Mouse (Mus musculus): Measurements from ENCODE around the gene Gon4l. TPM values are rescaled to one million over a fixed set of nuclear protein-coding genes. Genes with fewer than 3 reads are reported as not detected.
A peak's percentile ranks its signal among the peaks of the same experiment; 100 is the strongest.
"Not testable (repeated sequence)": the region's sequence is repeated elsewhere in the genome, so short reads cannot be mapped to it uniquely, and the experiment has no call there.

The Gon4l gene
- 13.6 and 14.2 TPM in 2 replicates for polyA plus RNA-seq (2014; fragmentation: Nextera tagmentation; extraction: Ambion mirVana)

DNA sequence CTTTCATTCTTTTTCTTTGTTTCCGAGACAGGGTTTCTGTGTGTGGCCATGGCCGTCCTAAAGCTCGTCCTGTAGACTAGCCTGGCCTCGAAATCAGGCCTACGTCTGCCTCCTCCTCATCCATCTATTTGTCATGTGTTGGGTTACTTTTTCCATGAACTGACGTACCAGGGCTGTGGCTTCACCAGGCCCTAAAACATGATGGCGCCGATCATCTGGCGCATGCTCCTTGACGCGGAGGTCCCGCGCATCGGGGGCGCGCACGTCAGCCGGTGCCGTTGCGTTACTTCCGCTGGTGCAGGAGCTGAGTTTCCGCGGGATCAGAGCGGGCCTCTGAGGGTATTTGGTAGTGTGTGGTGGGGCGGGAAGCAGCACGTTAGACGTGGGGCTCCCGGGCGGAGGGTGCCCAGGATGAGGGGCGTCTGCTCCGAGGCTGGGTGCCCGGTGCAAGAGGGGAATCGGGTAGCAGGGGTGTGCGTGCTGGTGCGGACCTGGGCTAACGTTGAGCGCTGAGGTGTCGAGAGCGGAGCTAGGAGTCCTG, at the start of gene Gon4l:
Gene Gon4l, plus strand, starts transcription at position 281 of the 541 bp plus-strand sequence.
- ATAC-seq (replicated peaks; ENCODE audit: insufficient number of reproducible peaks, low FRiP score, low TSS enrichment, low read depth) (peak; percentile 49), DNase-seq (ENCODE audit: low spot score) (peak; percentile 50)
- WGBS: 4% methylated on average over 21 of the region's 39 CpGs
- not testable (repeated sequence) for H3K9me3 ChIP-seq (replicated peaks; ENCODE audit: control insufficient read depth, low read length); H3K36me3 ChIP-seq (replicated peaks; ENCODE audit: control insufficient read depth, insufficient read depth, low read depth, low read length); H3K27me3 ChIP-seq (ENCODE audit: control insufficient read depth, insufficient read depth, low read length); H3K27ac ChIP-seq (replicated peaks; ENCODE audit: low read depth, low read length); H3K4me1 ChIP-seq (ENCODE audit: control insufficient read depth, insufficient read depth, low read length)
- peak within 1 kb of the TSS; percentile 16; the same call in 1 of the 2 replicates for H3K4me2 ChIP-seq (ENCODE audit: low read depth, low read length)
- peak within 1 kb of the TSS; percentile 32 for H3K4me3 ChIP-seq (ENCODE audit: low read depth, low read length)
- H3K9ac ChIP-seq (replicated peaks; ENCODE audit: low read length): peak within 1 kb of the TSS; percentile 43; the same call in 1 of the 2 replicates

DNA sequence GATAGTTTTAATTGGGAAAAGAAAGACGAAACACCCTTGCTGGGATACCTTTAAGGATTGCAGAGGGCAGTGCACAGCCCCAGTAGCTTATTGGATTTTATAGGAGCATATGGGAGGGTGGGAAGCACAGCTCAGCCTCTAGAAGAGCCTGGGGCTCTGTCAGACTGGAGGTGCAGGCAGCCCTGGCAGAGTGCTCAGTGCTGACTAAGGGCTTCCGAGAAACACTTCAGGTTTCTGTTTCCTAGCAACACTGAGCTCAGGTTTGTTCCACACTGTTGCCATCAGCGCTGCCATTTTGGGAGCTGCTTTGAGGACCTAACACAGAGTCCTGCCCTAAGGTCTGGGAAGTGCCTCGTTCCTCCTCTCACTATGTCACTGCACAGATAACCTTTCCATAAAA, 48.7 kb upstream of the Gon4l start:
- 82% methylated on average over 1 of the region's 4 CpGs for WGBS
- H3K9ac ChIP-seq (replicated peaks; ENCODE audit: low read length); H3K36me3 ChIP-seq (replicated peaks; ENCODE audit: control insufficient read depth, insufficient read depth, low read depth, low read length): not testable (repeated sequence)

DNA sequence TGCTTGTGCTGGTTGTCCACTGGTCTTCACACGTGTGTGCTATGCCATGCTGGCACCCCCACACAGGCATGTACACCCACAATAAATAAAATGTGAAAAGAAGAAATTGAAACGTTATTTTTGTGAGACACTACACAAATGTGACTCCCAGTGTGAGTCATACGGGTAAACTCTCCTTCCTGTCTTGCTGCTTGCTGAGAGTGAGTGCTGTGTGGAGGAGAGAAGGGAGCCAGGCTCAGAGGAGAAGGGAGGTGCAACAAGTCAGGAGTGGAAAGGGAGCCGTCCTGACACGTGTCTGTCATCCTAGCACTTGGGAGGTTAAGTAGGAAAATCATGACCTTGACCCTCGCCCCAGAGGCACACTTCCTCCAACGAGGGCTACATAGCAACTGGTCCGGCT, 48.2 kb upstream of the Gon4l start:
- not testable (repeated sequence) for H3K9ac ChIP-seq (replicated peaks; ENCODE audit: low read length); H3K27me3 ChIP-seq (ENCODE audit: control insufficient read depth, insufficient read depth, low read length); H3K4me2 ChIP-seq (ENCODE audit: low read depth, low read length); DNase-seq (ENCODE audit: low spot score); H3K4me3 ChIP-seq (ENCODE audit: low read depth, low read length); H3K27ac ChIP-seq (replicated peaks; ENCODE audit: low read depth, low read length); H3K9me3 ChIP-seq (replicated peaks; ENCODE audit: control insufficient read depth, low read length); H3K36me3 ChIP-seq (replicated peaks; ENCODE audit: control insufficient read depth, insufficient read depth, low read depth, low read length); H3K4me1 ChIP-seq (ENCODE audit: control insufficient read depth, insufficient read depth, low read length); ATAC-seq (replicated peaks; ENCODE audit: insufficient number of reproducible peaks, low FRiP score, low TSS enrichment, low read depth)
- no CpG with 5 or more reads among the region's 8 CpGs for WGBS

More for the DNA sequence above, 48.7 kb upstream of the Gon4l start:
- not testable (repeated sequence) for H3K4me2 ChIP-seq (ENCODE audit: low read depth, low read length); H3K4me1 ChIP-seq (ENCODE audit: control insufficient read depth, insufficient read depth, low read length); ATAC-seq (replicated peaks; ENCODE audit: insufficient number of reproducible peaks, low FRiP score, low TSS enrichment, low read depth); H3K9me3 ChIP-seq (replicated peaks; ENCODE audit: control insufficient read depth, low read length); H3K27ac ChIP-seq (replicated peaks; ENCODE audit: low read depth, low read length); H3K27me3 ChIP-seq (ENCODE audit: control insufficient read depth, insufficient read depth, low read length); DNase-seq (ENCODE audit: low spot score); H3K4me3 ChIP-seq (ENCODE audit: low read depth, low read length)

DNA sequence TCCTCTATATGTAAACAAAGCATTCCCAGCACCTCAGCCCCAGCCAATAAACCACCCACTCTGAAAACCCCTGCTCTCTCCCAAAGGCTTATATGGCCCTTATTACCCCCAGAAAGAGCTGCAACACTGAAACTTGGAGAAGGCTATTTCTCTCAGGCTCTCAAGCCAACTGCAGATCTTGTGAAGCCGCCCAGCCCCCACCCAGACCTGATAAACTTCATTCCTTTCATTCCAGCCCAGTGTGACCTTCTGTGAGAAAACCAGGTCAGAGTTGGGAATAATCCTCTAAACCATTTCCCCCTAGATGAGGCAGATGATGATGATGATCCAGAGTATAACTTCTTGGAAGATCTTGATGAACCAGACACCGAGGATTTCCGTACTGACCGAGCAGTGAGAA, 47.0 kb upstream of the Gon4l start:
- H3K27ac ChIP-seq (replicated peaks; ENCODE audit: low read depth, low read length); DNase-seq (ENCODE audit: low spot score); H3K4me2 ChIP-seq (ENCODE audit: low read depth, low read length); H3K9ac ChIP-seq (replicated peaks; ENCODE audit: low read length); H3K9me3 ChIP-seq (replicated peaks; ENCODE audit: control insufficient read depth, low read length); H3K27me3 ChIP-seq (ENCODE audit: control insufficient read depth, insufficient read depth, low read length); H3K4me3 ChIP-seq (ENCODE audit: low read depth, low read length); H3K36me3 ChIP-seq (replicated peaks; ENCODE audit: control insufficient read depth, insufficient read depth, low read depth, low read length); ATAC-seq (replicated peaks; ENCODE audit: insufficient number of reproducible peaks, low FRiP score, low TSS enrichment, low read depth); H3K4me1 ChIP-seq (ENCODE audit: control insufficient read depth, insufficient read depth, low read length): not testable (repeated sequence)
- 80% methylated on average over 1 of the region's 4 CpGs for WGBS

DNA sequence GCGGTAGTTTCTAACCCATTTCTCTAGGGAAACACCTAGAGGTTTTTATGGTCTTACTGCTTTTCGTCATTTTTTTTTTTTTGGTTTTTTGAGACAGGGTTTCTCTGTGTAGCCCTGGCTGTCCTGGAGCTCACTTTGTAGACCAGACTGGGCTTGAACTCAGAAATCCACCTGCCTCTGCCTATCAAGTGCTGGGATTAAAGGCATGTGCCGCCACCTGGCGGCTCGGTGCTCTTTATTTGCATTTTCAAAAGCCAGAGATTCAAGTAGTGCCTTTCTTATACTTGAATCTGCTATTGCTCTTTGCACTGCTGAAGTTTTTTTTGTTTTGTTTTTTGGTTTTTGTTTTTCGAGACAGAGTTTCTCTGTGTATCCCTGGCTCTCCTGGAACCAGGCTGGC, 37.5 kb upstream of the Gon4l start:
- H3K36me3 ChIP-seq (replicated peaks; ENCODE audit: control insufficient read depth, insufficient read depth, low read depth, low read length); H3K27me3 ChIP-seq (ENCODE audit: control insufficient read depth, insufficient read depth, low read length); ATAC-seq (replicated peaks; ENCODE audit: insufficient number of reproducible peaks, low FRiP score, low TSS enrichment, low read depth); H3K4me1 ChIP-seq (ENCODE audit: control insufficient read depth, insufficient read depth, low read length); H3K4me3 ChIP-seq (ENCODE audit: low read depth, low read length); H3K4me2 ChIP-seq (ENCODE audit: low read depth, low read length); H3K9me3 ChIP-seq (replicated peaks; ENCODE audit: control insufficient read depth, low read length); DNase-seq (ENCODE audit: low spot score); H3K27ac ChIP-seq (replicated peaks; ENCODE audit: low read depth, low read length); H3K9ac ChIP-seq (replicated peaks; ENCODE audit: low read length): not testable (repeated sequence)
- 89% methylated on average over 6 of the region's 6 CpGs for WGBS

DNA sequence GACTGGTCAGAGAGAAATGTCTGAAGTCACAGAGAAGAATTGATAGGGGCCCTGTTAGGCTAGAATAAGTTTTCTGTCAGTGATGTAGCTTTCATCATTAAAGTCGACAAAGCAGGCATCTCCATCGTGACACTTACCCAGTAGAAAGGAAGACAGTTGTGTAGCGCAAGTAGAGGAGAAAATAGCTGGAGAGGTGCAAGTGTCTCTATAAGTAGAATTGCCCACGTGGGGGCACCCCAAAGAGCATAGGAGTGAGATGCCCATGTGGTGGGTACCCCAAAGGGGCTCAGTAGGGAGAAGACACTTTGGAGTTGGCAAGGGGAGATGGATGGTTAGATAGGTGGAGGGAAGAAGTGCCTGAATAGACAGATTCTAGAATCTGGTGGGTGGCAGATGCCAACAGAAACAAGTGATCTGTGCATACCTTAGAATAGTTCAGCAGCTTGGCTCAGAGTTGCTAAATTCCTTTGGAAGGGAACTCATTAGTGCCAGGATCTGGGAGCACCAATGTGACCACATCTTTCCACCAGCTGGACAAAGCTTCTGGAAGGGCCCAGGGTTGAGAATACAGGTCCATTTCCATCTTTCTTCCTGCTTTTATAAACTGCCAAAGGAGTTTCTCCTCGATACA, 31.0 kb upstream of the Gon4l start:
- Histone ChIP-seq H3K4me3 (ENCODE audit: low read depth, low read length) (no peak overlapping the region), H3K27me3 (ENCODE audit: control insufficient read depth, insufficient read depth, low read length) (no peaks in the 10 kb centered on the region), H3K27ac (replicated peaks; ENCODE audit: low read depth, low read length) (no peak overlapping the region), H3K36me3 (replicated peaks; ENCODE audit: control insufficient read depth, insufficient read depth, low read depth, low read length) (no peaks in the 10 kb centered on the region), H3K9ac (replicated peaks; ENCODE audit: low read length) (no peak overlapping the region), H3K4me1 (ENCODE audit: control insufficient read depth, insufficient read depth, low read length) (no peaks in the 10 kb centered on the region), H3K9me3 (replicated peaks; ENCODE audit: control insufficient read depth, low read length) (no peaks in the 10 kb centered on the region), H3K4me2 (ENCODE audit: low read depth, low read length) (no peak overlapping the region)
- DNase-seq (ENCODE audit: low spot score) (no peak), ATAC-seq (replicated peaks; ENCODE audit: insufficient number of reproducible peaks, low FRiP score, low TSS enrichment, low read depth) (no peak)
- 95% methylated on average over 5 of the region's 5 CpGs for WGBS

DNA sequence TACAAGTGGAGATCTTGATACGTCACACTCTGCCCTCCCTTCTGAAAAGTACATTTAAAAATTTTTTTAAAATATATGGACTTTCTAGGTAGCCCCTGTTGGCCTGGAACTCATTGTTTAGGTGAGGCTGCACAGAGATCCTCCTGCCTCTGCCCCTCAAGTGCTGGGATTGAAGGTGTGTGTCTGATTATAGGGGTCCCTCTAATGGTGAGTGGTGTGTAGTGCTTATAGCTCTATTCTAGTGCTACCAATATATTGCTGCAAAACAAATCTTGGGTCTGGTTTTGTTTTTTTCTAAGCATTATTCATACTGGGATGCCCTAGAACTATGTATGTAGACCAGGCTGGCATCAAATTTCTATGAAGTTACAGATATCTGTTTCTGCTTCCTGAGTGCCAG, 9.3 kb upstream of the Gon4l start:
- H3K27me3 ChIP-seq (ENCODE audit: control insufficient read depth, insufficient read depth, low read length): no peaks in the 10 kb centered on the region
- peaks cover 4% of the 10 kb centered on the region; the same call in 1 of the 2 replicates for H3K36me3 ChIP-seq (replicated peaks; ENCODE audit: control insufficient read depth, insufficient read depth, low read depth, low read length)
- WGBS: 88% methylated on average over 1 of the region's 1 CpGs

DNA sequence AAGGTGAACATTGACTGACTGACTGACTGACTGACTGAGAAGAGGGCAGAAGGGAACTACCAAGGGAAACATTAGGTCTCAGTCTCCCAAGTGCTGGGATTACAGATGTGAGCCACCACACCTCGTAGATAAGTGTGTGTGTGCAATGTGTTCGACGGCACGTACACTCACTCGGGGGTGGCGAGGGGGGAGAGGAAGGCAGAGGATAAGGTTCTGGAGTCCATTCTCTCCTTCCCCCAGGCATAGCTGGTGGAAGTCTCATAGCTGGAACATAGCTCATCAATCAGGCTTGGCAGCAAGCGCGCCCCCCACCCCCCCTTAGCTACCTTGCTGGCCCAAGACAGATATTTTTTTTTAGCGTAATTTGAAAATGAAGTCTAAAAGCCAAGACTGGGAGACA, 7.8 kb upstream of the Gon4l start:
- Histone ChIP-seq H3K27ac (replicated peaks; ENCODE audit: low read depth, low read length) (no peak overlapping the region), H3K9ac (replicated peaks; ENCODE audit: low read length) (no peak overlapping the region), H3K4me3 (ENCODE audit: low read depth, low read length) (no peak overlapping the region), H3K36me3 (replicated peaks; ENCODE audit: control insufficient read depth, insufficient read depth, low read depth, low read length) (peaks cover 2% of the 10 kb centered on the region; the same call in 1 of the 2 replicates), H3K4me2 (ENCODE audit: low read depth, low read length) (no peak overlapping the region), H3K9me3 (replicated peaks; ENCODE audit: control insufficient read depth, low read length) (no peaks in the 10 kb centered on the region), H3K4me1 (ENCODE audit: control insufficient read depth, insufficient read depth, low read length) (no peaks in the 10 kb centered on the region), H3K27me3 (ENCODE audit: control insufficient read depth, insufficient read depth, low read length) (no peaks in the 10 kb centered on the region)
- ATAC-seq (replicated peaks; ENCODE audit: insufficient number of reproducible peaks, low FRiP score, low TSS enrichment, low read depth): no peak
- WGBS: 96% methylated on average over 9 of the region's 9 CpGs
- no peak for DNase-seq (ENCODE audit: low spot score)

More for the DNA sequence above, 9.3 kb upstream of the Gon4l start:
- no peaks in the 10 kb centered on the region for H3K4me1 ChIP-seq (ENCODE audit: control insufficient read depth, insufficient read depth, low read length)
- no peak for DNase-seq (ENCODE audit: low spot score)
- no peak overlapping the region for H3K4me2 ChIP-seq (ENCODE audit: low read depth, low read length)
- ATAC-seq (replicated peaks; ENCODE audit: insufficient number of reproducible peaks, low FRiP score, low TSS enrichment, low read depth): no peak
- H3K4me3 ChIP-seq (ENCODE audit: low read depth, low read length): no peak overlapping the region
- H3K9me3 ChIP-seq (replicated peaks; ENCODE audit: control insufficient read depth, low read length): no peaks in the 10 kb centered on the region
- H3K27ac ChIP-seq (replicated peaks; ENCODE audit: low read depth, low read length): no peak overlapping the region
- no peak overlapping the region for H3K9ac ChIP-seq (replicated peaks; ENCODE audit: low read length)
